Mouse (Mus musculus): ENCODE results near the gene Nkx2-4. TPM values are rescaled to one million over a fixed set of nuclear protein-coding genes. Genes with fewer than 3 reads are reported as not detected.

The Nkx2-4 gene
- total and polyA plus RNA-seq, 2 experiments from 2014 or later = not detected

DNA sequence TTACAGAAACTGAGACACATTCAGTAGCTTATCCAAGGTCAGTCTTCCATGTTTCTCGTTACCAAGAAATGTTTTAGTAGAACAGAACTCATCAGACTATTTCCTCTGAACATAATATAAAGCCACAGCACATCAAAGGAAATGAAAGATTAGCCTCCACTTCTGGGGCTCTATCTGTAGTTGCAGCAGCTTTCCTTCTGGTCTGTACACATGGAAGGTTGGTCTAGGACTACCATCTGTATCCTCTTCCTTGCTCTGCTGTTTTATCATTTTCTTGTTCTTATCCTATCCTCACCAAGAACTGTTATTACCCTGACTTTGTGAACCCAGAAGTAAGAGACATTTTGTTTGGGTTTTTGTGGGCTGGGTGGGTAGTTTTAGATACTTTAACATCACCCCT is 14.9 kb downstream of the Nkx2-4 start:
- no peak overlapping the region for H3K4me2 ChIP-seq (ENCODE audit: low read depth, low read length)
- DNase-seq (ENCODE audit: low spot score) (no peak), ATAC-seq (ENCODE audit: insufficient read depth, low read depth) (no peak)
- H3K36me3 ChIP-seq (replicated peaks; ENCODE audit: control insufficient read depth, insufficient read depth, low read length) = peaks cover 19% of the 10 kb centered on the region
- H3K4me1 ChIP-seq (ENCODE audit: control insufficient read depth, insufficient read depth) = no peaks in the 10 kb centered on the region
- H3K27ac ChIP-seq (ENCODE audit: low read depth) = no peak overlapping the region
- no peaks in the 10 kb centered on the region for H3K27me3 ChIP-seq (ENCODE audit: control insufficient read depth, insufficient read depth, low read length)
- 68% methylated on average over 1 of the region's 1 CpGs for WGBS
- no peak overlapping the region for H3K9ac ChIP-seq (replicated peaks; ENCODE audit: low read depth, low read length)
- TF ChIP-seq CTCF (IDR thresholded peaks at IDR 0.05; ENCODE audit: low read depth) (no peak), EP300 (IDR thresholded peaks at IDR 0.05; ENCODE audit: low read depth) (no peak)
- H3K9me3 ChIP-seq (replicated peaks; ENCODE audit: control insufficient read depth, low read length) = no peaks in the 10 kb centered on the region
- H3K4me3 ChIP-seq (ENCODE audit: low read depth, low read length) = no peak overlapping the region

DNA sequence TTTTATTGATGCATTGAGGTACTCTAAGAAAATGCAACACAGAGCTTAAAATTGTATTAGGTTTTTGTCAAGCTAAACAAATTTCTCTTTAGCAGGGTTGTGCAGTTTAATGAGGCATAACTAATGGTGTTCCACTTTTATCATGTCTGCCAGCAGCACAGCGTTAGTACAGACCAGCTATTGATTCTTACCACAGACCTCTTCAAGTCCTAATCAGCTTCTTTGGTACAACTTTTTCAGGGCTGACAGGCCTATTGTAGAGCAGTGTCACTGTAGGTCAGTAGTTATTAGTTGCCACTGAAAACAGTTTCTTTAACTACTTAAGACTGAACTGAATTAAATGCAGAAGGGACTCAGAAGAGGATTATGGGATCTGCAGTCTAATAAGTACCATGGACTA is 16.2 kb downstream of the Nkx2-4 start:
- Histone ChIP-seq H3K4me3 (ENCODE audit: low read depth, low read length) (no peak overlapping the region), H3K27me3 (ENCODE audit: control insufficient read depth, insufficient read depth, low read length) (no peaks in the 10 kb centered on the region), H3K9me3 (replicated peaks; ENCODE audit: control insufficient read depth, low read length) (no peaks in the 10 kb centered on the region), H3K4me1 (ENCODE audit: control insufficient read depth, insufficient read depth) (no peaks in the 10 kb centered on the region), H3K27ac (ENCODE audit: low read depth) (no peak overlapping the region), H3K4me2 (ENCODE audit: low read depth, low read length) (no peak overlapping the region), H3K36me3 (replicated peaks; ENCODE audit: control insufficient read depth, insufficient read depth, low read length) (peaks cover 18% of the 10 kb centered on the region), H3K9ac (replicated peaks; ENCODE audit: low read depth, low read length) (no peak overlapping the region)
- TF ChIP-seq EP300 (IDR thresholded peaks at IDR 0.05; ENCODE audit: low read depth) (no peak), CTCF (IDR thresholded peaks at IDR 0.05; ENCODE audit: low read depth) (no peak)
- WGBS = 79% methylated on average over 1 of the region's 1 CpGs
- DNase-seq (ENCODE audit: low spot score) (no peak), ATAC-seq (ENCODE audit: insufficient read depth, low read depth) (no peak)

DNA sequence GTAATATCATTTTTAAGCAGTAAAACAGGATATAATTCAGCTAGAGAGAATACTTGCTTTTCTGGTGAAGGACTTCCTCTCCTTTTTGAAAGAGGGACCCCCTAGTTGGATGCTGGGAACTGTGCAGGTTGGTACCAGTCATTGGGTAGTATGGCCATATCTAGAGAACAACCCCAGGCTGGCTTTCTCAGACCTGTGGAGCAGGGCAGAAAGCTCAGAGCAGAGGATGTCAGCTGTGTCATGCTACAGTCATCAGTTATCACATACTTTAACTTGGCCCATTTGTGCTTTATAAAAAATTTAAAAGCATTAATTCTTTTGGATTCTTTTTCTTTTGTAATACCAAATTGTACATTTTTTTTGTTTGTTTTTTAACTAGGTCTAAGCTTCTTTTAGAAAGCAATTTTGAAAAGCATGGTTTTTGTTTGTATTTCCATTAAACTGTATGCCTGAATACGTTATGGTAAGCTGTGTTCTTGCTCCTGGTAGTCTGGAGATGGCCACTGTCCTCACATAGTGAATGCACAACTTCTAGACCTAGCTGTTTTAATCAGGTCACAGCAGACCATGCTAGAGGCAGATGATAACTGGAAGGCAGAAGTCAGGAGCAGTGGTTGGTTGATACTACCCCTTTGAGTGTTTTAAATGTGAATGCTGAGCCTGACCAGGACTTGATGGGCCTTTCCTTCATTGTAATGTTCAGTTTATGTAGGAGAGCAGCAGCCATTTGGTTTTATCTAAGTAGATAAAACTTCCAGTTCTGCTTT is 17.6 kb downstream of the Nkx2-4 start:
- Histone ChIP-seq H3K9ac (replicated peaks; ENCODE audit: low read depth, low read length) (no peak overlapping the region), H3K4me1 (ENCODE audit: control insufficient read depth, insufficient read depth) (no peaks in the 10 kb centered on the region), H3K27ac (ENCODE audit: low read depth) (no peak overlapping the region), H3K4me2 (ENCODE audit: low read depth, low read length) (no peak overlapping the region), H3K4me3 (ENCODE audit: low read depth, low read length) (no peak overlapping the region), H3K36me3 (replicated peaks; ENCODE audit: control insufficient read depth, insufficient read depth, low read length) (peaks cover 21% of the 10 kb centered on the region), H3K27me3 (ENCODE audit: control insufficient read depth, insufficient read depth, low read length) (no peaks in the 10 kb centered on the region), H3K9me3 (replicated peaks; ENCODE audit: control insufficient read depth, low read length) (no peaks in the 10 kb centered on the region)
- DNase-seq (ENCODE audit: low spot score) (no peak), ATAC-seq (ENCODE audit: insufficient read depth, low read depth) (no peak)
- WGBS = 80% methylated on average over 1 of the region's 1 CpGs
- TF ChIP-seq CTCF (IDR thresholded peaks at IDR 0.05; ENCODE audit: low read depth) (no peak), EP300 (IDR thresholded peaks at IDR 0.05; ENCODE audit: low read depth) (no peak)

DNA sequence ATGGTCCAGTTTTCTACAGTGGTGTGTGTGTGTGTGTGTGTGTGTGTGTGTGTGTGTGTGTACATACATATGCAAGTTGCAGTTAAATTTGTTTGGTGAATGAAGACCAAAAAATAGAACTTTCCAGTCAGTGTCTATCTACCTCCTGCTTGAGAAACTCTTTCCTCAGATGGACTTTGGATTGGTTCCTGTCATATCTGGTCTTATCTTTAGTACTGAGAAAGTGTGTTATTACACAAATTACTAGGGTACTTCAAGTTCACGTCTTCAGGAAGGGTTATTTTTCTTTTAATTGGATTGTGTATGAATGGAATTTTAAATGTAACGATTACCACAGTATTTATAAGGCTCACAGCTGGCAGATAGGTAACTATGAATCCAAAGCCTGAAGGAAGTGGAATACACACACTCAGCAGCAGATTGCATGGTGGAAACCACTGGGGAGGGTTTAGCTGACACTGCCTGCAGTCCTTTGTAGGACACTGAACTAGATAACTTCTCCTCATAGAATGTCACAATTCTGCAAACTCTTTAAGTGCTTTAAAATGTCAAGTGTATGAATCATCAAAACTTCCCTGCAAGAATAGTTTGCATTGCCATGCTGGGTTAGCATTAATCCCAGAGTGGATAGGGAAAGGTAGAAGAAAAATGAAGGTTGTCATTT is 31.9 kb downstream of the Nkx2-4 start:
- no peak for ATAC-seq (ENCODE audit: insufficient read depth, low read depth)
- no peak overlapping the region for H3K27ac ChIP-seq (ENCODE audit: low read depth)
- 80% methylated on average over 2 of the region's 2 CpGs for WGBS
- no peak overlapping the region for H3K9ac ChIP-seq (replicated peaks; ENCODE audit: low read depth, low read length)
- TF ChIP-seq CTCF (IDR thresholded peaks at IDR 0.05; ENCODE audit: low read depth) = no peak
- no peak for TF ChIP-seq EP300 (IDR thresholded peaks at IDR 0.05; ENCODE audit: low read depth)
- no peaks in the 10 kb centered on the region for H3K27me3 ChIP-seq (ENCODE audit: control insufficient read depth, insufficient read depth, low read length)
- no peaks in the 10 kb centered on the region for H3K9me3 ChIP-seq (replicated peaks; ENCODE audit: control insufficient read depth, low read length)
- peaks cover 57% of the 10 kb centered on the region for H3K36me3 ChIP-seq (replicated peaks; ENCODE audit: control insufficient read depth, insufficient read depth, low read length)
- H3K4me1 ChIP-seq (ENCODE audit: control insufficient read depth, insufficient read depth) = no peaks in the 10 kb centered on the region
- H3K4me2 ChIP-seq (ENCODE audit: low read depth, low read length) = no peak overlapping the region
- DNase-seq (ENCODE audit: low spot score) = no peak
- H3K4me3 ChIP-seq (ENCODE audit: low read depth, low read length) = no peak overlapping the region

DNA sequence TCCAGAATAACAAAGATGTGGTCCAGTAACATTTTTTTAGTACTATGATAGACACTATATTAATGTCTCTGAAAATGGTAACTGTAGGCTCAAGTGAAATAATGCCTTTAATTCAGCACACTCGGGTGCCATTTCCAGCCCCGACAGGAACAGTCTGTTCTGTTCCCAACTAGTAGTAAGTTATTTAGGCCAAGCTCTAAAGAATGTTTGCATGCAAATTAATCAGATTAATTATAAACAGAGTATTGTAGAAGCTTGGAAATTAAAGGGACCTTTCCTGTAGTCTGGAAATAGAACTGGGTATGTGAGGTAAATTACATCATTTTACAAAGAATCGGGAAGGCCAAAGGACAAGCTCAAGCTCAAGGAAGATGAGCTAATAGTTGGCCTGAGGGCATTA is 38.2 kb downstream of the Nkx2-4 start:
- Histone ChIP-seq H3K4me3 (ENCODE audit: low read depth, low read length) (no peak overlapping the region), H3K9ac (replicated peaks; ENCODE audit: low read depth, low read length) (no peak overlapping the region), H3K9me3 (replicated peaks; ENCODE audit: control insufficient read depth, low read length) (no peaks in the 10 kb centered on the region), H3K27ac (ENCODE audit: low read depth) (no peak overlapping the region), H3K36me3 (replicated peaks; ENCODE audit: control insufficient read depth, insufficient read depth, low read length) (peaks cover 64% of the 10 kb centered on the region), H3K27me3 (ENCODE audit: control insufficient read depth, insufficient read depth, low read length) (no peaks in the 10 kb centered on the region), H3K4me1 (ENCODE audit: control insufficient read depth, insufficient read depth) (no peaks in the 10 kb centered on the region), H3K4me2 (ENCODE audit: low read depth, low read length) (no peak overlapping the region)
- TF ChIP-seq CTCF (IDR thresholded peaks at IDR 0.05; ENCODE audit: low read depth) (no peak), EP300 (IDR thresholded peaks at IDR 0.05; ENCODE audit: low read depth) (no peak)
- DNase-seq (ENCODE audit: low spot score) = no peak
- no peak for ATAC-seq (ENCODE audit: insufficient read depth, low read depth)
- 87% methylated on average over 3 of the region's 3 CpGs for WGBS

Data from heart, postnatal 0 days (tissue).